Mouse (Mus musculus) hindbrain, embryonic 11.5 days (tissue): Measurements from ENCODE around the gene Podxl. TPM values are rescaled to one million over a fixed set of nuclear protein-coding genes. Genes with fewer than 3 reads are reported as not detected.
A peak's percentile ranks its signal among the peaks of the same experiment; 100 is the strongest.

ENCODE experiments used
- ATAC-seq: fragments of 200-750 bp; cut with Nextera tagmentation; 2 replicates; pipeline ENCODE4 v1.8.0; 2017; ENCODE audit warnings: mild to moderate bottlenecking, moderate TSS enrichment, moderate library complexity; ENCODE audit not compliant: low FRiP score
- DNase-seq: peaks from one replicate; pipeline ENCODE4 v3.0.0-alpha.2; 2015; ENCODE audit warnings: low spot score
- H3K27ac ChIP-seq: fragments of 300-500 bp; sonication (generic); 2 replicates; pipeline ENCODE4 v1.5.1; 2014; ENCODE audit warnings: mild to moderate bottlenecking, low read depth, low read length
- H3K27me3 ChIP-seq: fragments of 300-500 bp; sonication (generic); 2 replicates; pipeline ENCODE4 v1.6.1; 2014; ENCODE audit warnings: mild to moderate bottlenecking, low read length, moderate library complexity, mixed read lengths; ENCODE audit not compliant: control insufficient read depth, insufficient read depth
- H3K36me3 ChIP-seq: fragments of 300-500 bp; sonication (generic); 2 replicates; pipeline ENCODE4 v1.6.1; 2014; ENCODE audit warnings: mild to moderate bottlenecking, low read length, moderate library complexity, mixed read lengths; ENCODE audit not compliant: control insufficient read depth, insufficient read depth
- H3K4me1 ChIP-seq: fragments of 300-500 bp; sonication (generic); replicated peaks from 2 replicates; pipeline ENCODE4 v1.6.1; 2014; ENCODE audit warnings: low read length, mixed read lengths; ENCODE audit not compliant: control insufficient read depth, insufficient read depth
- H3K4me2 ChIP-seq: fragments of 300-500 bp; sonication (generic); replicated peaks from 2 replicates; pipeline ENCODE4 v1.6.1; 2014; ENCODE audit warnings: mild to moderate bottlenecking, low read depth, low read length
- H3K4me3 ChIP-seq: fragments of 300-500 bp; sonication (generic); 2 replicates; pipeline ENCODE4 v1.5.1; 2014; ENCODE audit warnings: low read depth, low read length
- H3K9ac ChIP-seq: fragments of 300-500 bp; sonication (generic); 2 replicates; pipeline ENCODE4 v1.6.1; 2014; ENCODE audit warnings: low read depth, low read length
- H3K9me3 ChIP-seq: fragments of 300-500 bp; sonication (generic); 2 replicates; pipeline ENCODE4 v1.6.1; 2016; ENCODE audit warnings: low read length; ENCODE audit not compliant: control insufficient read depth
- WGBS: fragments of 180-500 bp; shearing (Covaris S2); extraction: QIAGEN DNeasy Blood & Tissue Kit; methylation state at CpG from one replicate; pipeline ENCODE4 v1.1.7; 2014; 5-methylcytosine and 5-hydroxymethylcytosine counted together
- polyA plus RNA-seq: library from polyadenylated mRNA; unstranded; fragments of >200 nt; fragmentation: Nextera tagmentation; extraction: Ambion mirVana; gene quantifications from 2 replicates; pipeline ENCODE4 v1.2.1, GENCODE M21; 2014

Podxl gene
- polyA plus RNA-seq, 1 experiment from 2014 or later, result 12.4 TPM

DNA sequence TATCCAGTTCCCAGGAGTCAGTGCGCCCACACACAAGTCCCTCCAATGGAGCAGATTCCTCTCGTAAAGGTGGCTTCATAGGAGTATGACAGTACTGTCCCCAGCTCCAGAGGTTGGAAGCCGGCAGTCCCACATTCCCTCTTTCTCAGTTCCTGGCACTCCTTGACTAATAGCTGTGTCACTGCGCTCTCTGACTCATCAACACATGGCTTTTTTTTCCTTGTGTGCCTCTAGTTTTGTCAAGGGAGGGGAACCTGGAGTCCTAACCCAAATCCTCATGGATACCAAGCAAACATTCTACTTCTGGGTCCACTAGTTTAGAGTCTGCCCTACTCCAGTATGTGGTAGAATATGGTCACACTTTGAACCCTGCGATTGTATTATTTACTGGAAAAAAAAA lies 29.1 kb downstream of the Podxl start:
- no peaks in the 10 kb centered on the region for H3K27me3 ChIP-seq
- H3K4me3 ChIP-seq, result no peak overlapping the region
- no peaks in the 10 kb centered on the region for H3K9me3 ChIP-seq
- ATAC-seq, result no peak
- 96% methylated on average over 5 of the region's 5 CpGs for WGBS
- H3K4me1 ChIP-seq, result no peaks in the 10 kb centered on the region
- H3K27ac ChIP-seq, result no peak overlapping the region
- no peak overlapping the region for H3K9ac ChIP-seq
- H3K36me3 ChIP-seq, result no peaks in the 10 kb centered on the region
- no peak for DNase-seq
- H3K4me2 ChIP-seq, result no peak overlapping the region

DNA sequence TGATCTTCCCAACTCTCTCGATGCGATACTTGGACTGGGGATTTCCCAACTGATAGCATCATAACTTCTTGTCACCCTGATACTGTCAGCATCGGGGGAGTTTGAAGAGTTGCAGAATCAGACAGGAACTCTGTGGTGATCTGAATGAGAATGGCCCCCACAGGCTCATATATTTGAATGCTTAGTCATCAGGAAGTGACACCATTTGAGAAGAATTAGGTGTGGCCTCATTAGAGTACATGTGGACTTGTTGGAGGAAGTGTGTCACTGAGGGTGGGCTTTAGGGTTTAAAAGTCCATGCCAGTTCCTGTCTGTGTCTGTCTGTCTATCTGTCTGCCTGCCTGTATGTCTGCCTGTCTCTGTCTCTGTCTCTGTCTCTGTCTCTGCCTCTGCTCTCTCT lies 31.9 kb downstream of the Podxl start:
- no peak for ATAC-seq
- DNase-seq, result no peak
- 91% methylated on average over 3 of the region's 3 CpGs for WGBS
- Histone ChIP-seq H3K27ac (no peak overlapping the region), H3K9ac (no peak overlapping the region), H3K36me3 (no peaks in the 10 kb centered on the region), H3K4me2 (no peak overlapping the region), H3K27me3 (no peaks in the 10 kb centered on the region), H3K9me3 (no peaks in the 10 kb centered on the region), H3K4me1 (no peaks in the 10 kb centered on the region), H3K4me3 (no peak overlapping the region)

DNA sequence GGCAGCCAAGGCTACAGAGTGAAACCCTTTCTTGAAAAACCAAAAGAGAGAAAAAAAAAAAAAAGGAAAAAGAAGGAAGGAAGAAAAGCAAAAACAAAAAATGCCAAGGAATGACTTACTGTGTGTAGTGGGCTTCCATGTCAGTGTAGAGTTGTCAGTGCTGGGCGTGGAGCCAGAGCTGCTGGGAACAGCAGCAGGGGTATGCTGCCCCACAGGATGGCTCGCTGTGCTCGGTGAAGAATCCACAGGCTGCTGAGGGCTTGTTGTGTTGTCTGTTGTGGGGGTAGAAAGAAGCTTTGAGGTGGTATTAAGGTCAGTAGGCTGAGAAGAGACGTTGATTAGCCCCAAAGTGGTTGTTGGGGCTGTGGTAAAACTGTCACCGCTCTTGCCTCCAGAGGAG lies 35.4 kb downstream of the Podxl start:
- H3K27me3 ChIP-seq, result no peaks in the 10 kb centered on the region
- no peaks in the 10 kb centered on the region for H3K36me3 ChIP-seq
- H3K4me1 ChIP-seq, result no peaks in the 10 kb centered on the region
- H3K9ac ChIP-seq, result no peak overlapping the region
- H3K4me2 ChIP-seq, result no peak overlapping the region
- no peaks in the 10 kb centered on the region for H3K9me3 ChIP-seq
- H3K4me3 ChIP-seq, result no peak overlapping the region
- H3K27ac ChIP-seq, result no peak overlapping the region
- DNase-seq, result no peak
- 90% methylated on average over 5 of the region's 5 CpGs for WGBS
- ATAC-seq, result no peak

DNA sequence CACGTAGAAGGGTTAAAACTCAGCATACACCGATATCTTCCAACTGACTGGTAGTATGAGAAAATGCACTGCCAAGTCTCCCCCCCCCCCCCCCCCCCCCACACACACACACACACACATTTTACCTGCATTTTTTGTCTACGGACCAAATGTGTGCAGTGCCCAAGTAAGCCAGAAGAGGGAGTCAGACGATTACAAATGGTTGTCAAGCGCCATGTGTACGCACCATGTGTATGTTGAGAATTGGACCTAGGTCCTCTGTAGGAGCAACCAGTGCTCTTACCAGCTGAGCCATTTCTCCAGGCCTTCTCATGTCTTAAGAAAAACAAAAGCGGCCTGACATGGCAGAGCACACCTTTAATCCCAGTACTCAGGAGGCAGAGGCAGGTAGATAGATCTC lies 35.9 kb downstream of the Podxl start:
- H3K4me2 ChIP-seq, result no peak overlapping the region
- 77% methylated on average over 7 of the region's 7 CpGs for WGBS
- H3K36me3 ChIP-seq, result no peaks in the 10 kb centered on the region
- no peaks in the 10 kb centered on the region for H3K9me3 ChIP-seq
- DNase-seq, result peak; percentile 69
- H3K4me3 ChIP-seq, result no peak overlapping the region
- no peaks in the 10 kb centered on the region for H3K4me1 ChIP-seq
- no peak overlapping the region for H3K27ac ChIP-seq
- H3K9ac ChIP-seq, result no peak overlapping the region
- ATAC-seq, result no peak
- H3K27me3 ChIP-seq, result no peaks in the 10 kb centered on the region

DNA sequence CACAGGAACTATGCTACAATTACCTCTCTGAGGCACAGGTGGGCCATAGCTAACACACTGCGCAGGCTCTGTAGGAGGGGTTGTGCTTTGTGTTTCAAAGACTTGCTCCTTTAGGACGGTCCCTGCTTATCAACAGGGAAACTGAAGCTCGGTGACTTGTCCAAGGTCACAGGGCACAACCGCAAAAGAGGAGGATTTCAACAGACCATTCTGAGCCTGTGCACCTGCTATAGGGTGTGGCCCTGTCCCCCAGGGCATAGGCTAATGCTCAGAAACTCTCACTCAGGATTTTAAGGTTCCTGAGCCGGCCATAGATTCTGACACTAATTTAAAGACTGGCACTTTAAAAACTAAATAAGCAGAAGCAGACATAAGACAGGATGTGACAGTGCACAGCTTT lies 36.9 kb downstream of the Podxl start:
- Histone ChIP-seq H3K4me3 (no peak overlapping the region), H3K36me3 (no peaks in the 10 kb centered on the region), H3K9ac (no peak overlapping the region), H3K4me2 (no peak overlapping the region), H3K27ac (no peak overlapping the region), H3K27me3 (no peaks in the 10 kb centered on the region), H3K9me3 (no peaks in the 10 kb centered on the region), H3K4me1 (no peaks in the 10 kb centered on the region)
- DNase-seq (no peak), ATAC-seq (no peak)
- WGBS, result 89% methylated on average over 5 of the region's 5 CpGs

DNA sequence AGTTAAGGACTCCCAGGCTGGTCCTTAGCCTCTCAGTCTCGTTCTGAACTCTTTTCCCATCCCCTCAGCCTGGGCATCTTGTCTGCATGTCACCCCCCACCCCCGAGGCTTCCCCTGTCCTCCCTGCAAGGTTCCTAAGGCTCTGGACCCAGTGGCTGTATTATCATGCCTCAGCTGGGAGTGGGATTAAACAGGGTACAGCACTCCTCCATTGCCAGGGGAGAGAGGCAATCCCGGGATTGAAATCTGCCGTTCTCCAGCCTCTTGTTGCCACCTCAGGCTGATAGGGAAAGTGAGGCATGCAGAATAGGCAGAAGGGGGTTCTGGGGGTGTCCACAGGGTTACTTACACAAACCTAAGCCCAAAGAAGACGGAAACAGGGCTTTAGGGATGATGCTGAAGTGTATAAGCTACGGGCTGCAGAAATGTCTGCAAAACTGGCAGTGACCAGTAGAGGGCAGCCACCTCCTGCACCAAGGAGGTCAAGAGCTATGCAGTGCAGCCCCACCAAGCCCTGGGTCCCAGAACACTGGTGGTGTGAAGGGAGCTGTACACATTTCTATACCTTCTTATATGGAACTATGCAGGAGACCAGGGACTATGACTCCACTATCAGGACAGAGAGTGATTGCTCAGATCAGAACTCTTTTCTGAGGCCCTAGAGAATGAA lies 38.4 kb downstream of the Podxl start:
- ATAC-seq (peak; percentile 45; the same call in 1 of the 2 replicates), DNase-seq (peak; percentile 86)
- no peaks in the 10 kb centered on the region for H3K27me3 ChIP-seq
- 67% methylated on average over 6 of the region's 6 CpGs for WGBS
- no peak overlapping the region for H3K4me3 ChIP-seq
- H3K4me1 ChIP-seq, result no peaks in the 10 kb centered on the region
- no peak overlapping the region for H3K4me2 ChIP-seq
- no peaks in the 10 kb centered on the region for H3K9me3 ChIP-seq
- no peak overlapping the region for H3K9ac ChIP-seq
- H3K27ac ChIP-seq, result no peak overlapping the region
- no peaks in the 10 kb centered on the region for H3K36me3 ChIP-seq

DNA sequence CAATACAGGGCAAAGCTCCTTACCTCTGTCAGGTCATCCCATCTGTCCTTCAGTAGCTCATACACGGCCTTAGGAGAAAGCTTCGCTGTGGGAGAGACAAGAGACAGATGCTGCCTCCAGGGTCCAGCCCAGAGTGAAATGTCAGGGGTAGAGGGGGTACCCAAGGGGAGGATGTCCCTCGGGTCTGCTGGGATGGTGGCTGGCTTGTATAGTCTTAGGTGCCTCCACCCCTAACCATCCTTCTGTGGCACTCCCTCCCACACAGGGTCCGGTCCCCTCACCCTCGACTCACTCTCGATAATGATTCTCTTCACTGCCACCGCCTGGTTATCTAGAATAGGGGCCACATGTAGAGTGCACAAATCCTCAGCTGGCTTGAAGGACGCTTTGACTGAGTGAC lies 39.1 kb downstream of the Podxl start:
- Histone ChIP-seq H3K36me3 (no peaks in the 10 kb centered on the region), H3K9ac (no peak overlapping the region)

DNA sequence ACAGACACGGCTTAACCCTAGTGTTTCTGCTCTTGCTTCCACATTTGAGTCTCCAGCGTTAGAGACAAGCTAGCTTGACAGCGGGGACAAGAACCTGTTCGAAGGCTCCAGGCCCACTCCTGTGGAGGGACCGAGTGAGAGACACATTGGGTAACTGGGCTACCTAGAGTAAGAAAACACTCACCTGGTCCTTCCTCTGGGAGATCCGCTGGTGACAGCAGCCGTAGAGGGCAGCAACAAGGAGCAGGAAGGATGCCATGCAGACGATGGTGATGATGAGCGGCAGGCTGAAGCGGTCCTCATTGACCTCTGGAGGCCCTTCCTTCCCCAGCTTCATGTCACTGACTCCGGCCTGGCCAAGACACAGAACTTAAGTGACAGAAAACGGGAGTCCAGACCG lies 39.7 kb downstream of the Podxl start:
- no peak for ATAC-seq
- H3K27ac ChIP-seq, result no peak overlapping the region
- no peaks in the 10 kb centered on the region for H3K27me3 ChIP-seq
- WGBS, result 93% methylated on average over 13 of the region's 13 CpGs
- H3K9me3 ChIP-seq, result no peaks in the 10 kb centered on the region
- no peak overlapping the region for H3K4me2 ChIP-seq
- DNase-seq, result no peak
- no peak overlapping the region for H3K4me3 ChIP-seq
- no peaks in the 10 kb centered on the region for H3K36me3 ChIP-seq
- no peaks in the 10 kb centered on the region for H3K4me1 ChIP-seq
- H3K9ac ChIP-seq, result no peak overlapping the region

More for the DNA sequence above, 39.1 kb downstream of the Podxl start:
- Histone ChIP-seq H3K27ac (no peak overlapping the region), H3K4me3 (no peak overlapping the region), H3K27me3 (no peaks in the 10 kb centered on the region), H3K4me2 (no peak overlapping the region), H3K9me3 (no peaks in the 10 kb centered on the region), H3K4me1 (no peaks in the 10 kb centered on the region)
- no peak for ATAC-seq
- no peak for DNase-seq
- WGBS, result 91% methylated on average over 8 of the region's 8 CpGs

DNA sequence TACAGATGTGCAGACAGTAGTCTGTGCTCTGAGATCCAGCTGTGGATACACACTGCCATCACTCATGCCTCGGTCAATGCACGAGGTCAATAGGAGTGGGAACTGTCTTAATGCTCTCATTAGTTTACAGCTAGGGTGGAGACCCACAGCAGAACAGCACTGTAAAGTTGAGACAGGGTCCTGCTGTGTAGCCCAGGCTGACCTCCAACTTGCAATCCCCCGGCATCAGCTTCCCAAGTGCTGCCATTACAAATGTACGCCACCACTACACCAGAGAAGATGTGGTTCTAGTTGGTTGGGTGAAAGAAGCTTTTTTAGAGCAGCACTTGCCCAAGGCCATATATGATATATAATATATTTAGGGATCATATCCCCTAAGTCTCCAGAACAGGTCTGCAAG lies 40.1 kb downstream of the Podxl start:
- 93% methylated on average over 4 of the region's 4 CpGs for WGBS
- no peaks in the 10 kb centered on the region for H3K9me3 ChIP-seq
- H3K4me3 ChIP-seq, result no peak overlapping the region
- H3K27ac ChIP-seq, result no peak overlapping the region
- H3K4me1 ChIP-seq, result no peaks in the 10 kb centered on the region
- ATAC-seq (no peak), DNase-seq (no peak)
- no peaks in the 10 kb centered on the region for H3K27me3 ChIP-seq
- no peak overlapping the region for H3K4me2 ChIP-seq
- H3K36me3 ChIP-seq, result no peaks in the 10 kb centered on the region
- H3K9ac ChIP-seq, result no peak overlapping the region
